Mouse (Mus musculus): ENCODE measurements around the gene Krt7. TPM values are rescaled to one million over a fixed set of nuclear protein-coding genes. Genes with fewer than 3 reads are reported as not detected.

Gene Krt7
- polyA plus RNA-seq, 1 experiment, result 4.1 TPM

GRCm38 (mm10) chr15:101479666-101480060 lies 68.8 kb downstream of the Krt7 start:
- TF ChIP-seq POLR2A (IDR thresholded peaks at IDR 0.05; ENCODE audit: borderline replicate concordance, extremely low read depth, insufficient read depth, insufficient read length, poor library complexity, severe bottlenecking) (no peak), CTCF (IDR thresholded peaks at IDR 0.05; ENCODE audit: borderline replicate concordance, extremely low read depth, insufficient read depth, insufficient read length) (no peak)
- DNase-seq (ENCODE audit: low read depth), result peak; percentile 71

Other genes starting within 250 kb of the Krt7 start
- gene Acvr1b, start 237.0 kb upstream of the Krt7 start, polyA plus RNA-seq (2012; rRNA removed), result 62.5 and 75.3 TPM in 2 replicates
- gene Grasp, start 186.9 kb upstream of the Krt7 start, polyA plus RNA-seq (2012; rRNA removed), result 4.9 and 6.5 TPM in 2 replicates
- gene Nr4a1, start 156.8 kb upstream of the Krt7 start, polyA plus RNA-seq (2012; rRNA removed), result 5.4 and 10.5 TPM in 2 replicates
- gene Atg101, start 126.8 kb upstream of the Krt7 start, polyA plus RNA-seq (2012; rRNA removed), result 58.9 and 75.1 TPM in 2 replicates
- 0.41 and 0.42 TPM in 2 replicates for gene 6030408B16Rik, start 117.8 kb upstream of the Krt7 start, polyA plus RNA-seq (2012; rRNA removed)
- 0.19 and 0.22 TPM in 2 replicates for gene Krt80, start 40.9 kb upstream of the Krt7 start, polyA plus RNA-seq (2012; rRNA removed)
- gene Krt87, start 27.8 kb downstream of the Krt7 start, polyA plus RNA-seq (2012; rRNA removed), result 0.11 and 0.18 TPM in 2 replicates
- gene Krt88, start 36.7 kb downstream of the Krt7 start, polyA plus RNA-seq (2012; rRNA removed), result not detected in 2 replicates
- not detected in 2 replicates for gene Krt81, start 52.7 kb downstream of the Krt7 start, polyA plus RNA-seq (2012; rRNA removed)
- gene Krt86, start 62.4 kb downstream of the Krt7 start, polyA plus RNA-seq (2012; rRNA removed), result 0.08 TPM in 1 of 2 replicates, not detected in the other
- not detected in 2 replicates for gene Krt83, start 80.5 kb downstream of the Krt7 start, polyA plus RNA-seq (2012; rRNA removed)
- not detected in 2 replicates for gene Gm49425, start 106.2 kb downstream of the Krt7 start, polyA plus RNA-seq (2012; rRNA removed)
- not detected in 2 replicates for gene Krt84, start 121.8 kb downstream of the Krt7 start, polyA plus RNA-seq (2012; rRNA removed)
- not detected in 2 replicates for gene Krt82, start 139.6 kb downstream of the Krt7 start, polyA plus RNA-seq (2012; rRNA removed)
- 0.10 and 0.11 TPM in 2 replicates for gene Krt90, start 151.9 kb downstream of the Krt7 start, polyA plus RNA-seq (2012; rRNA removed)
- 0.06 and 0.07 TPM in 2 replicates for gene Krt75, start 162.9 kb downstream of the Krt7 start, polyA plus RNA-seq (2012; rRNA removed)
- gene Gm5414, start 217.1 kb downstream of the Krt7 start, polyA plus RNA-seq (2012; rRNA removed), result not detected in 2 replicates
- gene Gm5478, start 236.3 kb downstream of the Krt7 start, polyA plus RNA-seq (2012; rRNA removed), result not detected in 2 replicates

All from brain, embryonic 14.5 days (tissue).